In genomic region chr17:84510961-84511639, GRCm38 (mm10) we compare ENCODE assay signal across 8 mouse cellular contexts. TPM values are rescaled to one million over a fixed set of nuclear protein-coding genes. Genes with fewer than 3 reads are reported as not detected.
A peak's percentile ranks its signal among the peaks of the same experiment; 100 is the strongest.
DNase-seq lines count a peak whose midpoint lies in the region; ATAC-seq and TF ChIP-seq lines count a peak whose summit lies in the region.

No protein-coding gene starts in this region.

- H3K4me1 ChIP-seq in kidney, embryonic 14.5 days (ENCODE audit: control insufficient read depth, insufficient read depth, low read length) = peaks cover 6% of the 10 kb centered on the region; the same call in 1 of the 2 replicates
- H3K4me1 ChIP-seq in brown adipose tissue, adult 24 weeks (ENCODE audit: control insufficient read depth, insufficient read depth, insufficient read length, low read length) = peaks cover 3% of the 10 kb centered on the region; the same call in 1 of the 2 replicates
- peaks cover 10% of the 10 kb centered on the region; the same call in 1 of the 2 replicates for H3K4me1 ChIP-seq in hindbrain, postnatal 0 days (ENCODE audit: insufficient read depth, low read length)
- H3K4me1 ChIP-seq in midbrain, embryonic 14.5 days (ENCODE audit: control insufficient read depth, insufficient read depth, low read length) = peaks cover 14% of the 10 kb centered on the region

- 21% methylated on average over 11 of the region's 11 CpGs for WGBS in kidney, embryonic 14.5 days
- WGBS in hindbrain, postnatal 0 days = 28% methylated on average over 11 of the region's 11 CpGs
- WGBS in midbrain, embryonic 14.5 days = 31% methylated on average over 11 of the region's 11 CpGs

- no peak for TF ChIP-seq CTCF in hindbrain, postnatal 0 days (IDR thresholded peaks at IDR 0.05; ENCODE audit: low read depth)

- no peaks in the 10 kb centered on the region for H3K27me3 ChIP-seq in kidney, embryonic 14.5 days (ENCODE audit: control insufficient read depth, insufficient read depth, low read length)
- no peaks in the 10 kb centered on the region for H3K27me3 ChIP-seq in hindbrain, postnatal 0 days (ENCODE audit: insufficient read depth, low read length)
- no peaks in the 10 kb centered on the region for H3K27me3 ChIP-seq in midbrain, embryonic 14.5 days (ENCODE audit: control insufficient read depth, insufficient read depth, low read length)

- H3K4me2 ChIP-seq in kidney, embryonic 14.5 days (replicated peaks; ENCODE audit: low read depth, low read length) = peak overlapping the region; percentile 85
- H3K4me2 ChIP-seq in hindbrain, postnatal 0 days (ENCODE audit: low read depth, low read length) = peak overlapping the region; percentile 78
- H3K4me2 ChIP-seq in midbrain, embryonic 14.5 days (ENCODE audit: low read length) = peak overlapping the region; percentile 92

- no peak for DNase-seq in kidney, postnatal 25 days
- DNase-seq in hindbrain, postnatal 0 days (ENCODE audit: low spot score) = no peak
- no peak for DNase-seq in midbrain, embryonic 14.5 days
- DNase-seq in T-cell, adult 2 months (ENCODE audit: low spot score) = no peak
- no peak for DNase-seq in cerebellum, postnatal 4 days (ENCODE audit: low spot score in 2 of 2)
- no peak for DNase-seq in layer of hippocampus, postnatal 25 days (ENCODE audit: extremely low spot score in 1 of 2, low spot score in 1 of 2)

- ATAC-seq in kidney, embryonic 14.5 days (ENCODE audit: low FRiP score, low TSS enrichment) = no peak; the same call in 1 of the 2 replicates
- ATAC-seq in hindbrain, postnatal 0 days = no peak
- no peak; the same call in 1 of the 2 replicates for ATAC-seq in midbrain, embryonic 14.5 days (ENCODE audit: low FRiP score, low TSS enrichment)

- peak overlapping the region; percentile 89 for H3K9ac ChIP-seq in kidney, embryonic 14.5 days (ENCODE audit: low read depth, low read length)
- H3K9ac ChIP-seq in hindbrain, postnatal 0 days (replicated peaks; ENCODE audit: low read length) = peak overlapping the region; percentile 70
- no peak overlapping the region for H3K9ac ChIP-seq in midbrain, embryonic 14.5 days (replicated peaks; ENCODE audit: low read length)

- peak overlapping the region; percentile 84 for H3K4me3 ChIP-seq in kidney, embryonic 14.5 days (ENCODE audit: low read length)
- peak overlapping the region; percentile 59; the same call in 1 of the 2 replicates for H3K4me3 ChIP-seq in brown adipose tissue, adult 24 weeks (ENCODE audit: insufficient read depth, low read depth, low read length)
- peak overlapping the region; percentile 78 for H3K4me3 ChIP-seq in hindbrain, postnatal 0 days (ENCODE audit: low read length)
- peak overlapping the region; percentile 74 for H3K4me3 ChIP-seq in midbrain, embryonic 14.5 days (replicated peaks; ENCODE audit: low read depth, low read length)

- no peaks in the 10 kb centered on the region for H3K9me3 ChIP-seq in kidney, embryonic 14.5 days (ENCODE audit: control insufficient read depth, low read length)
- no peaks in the 10 kb centered on the region for H3K9me3 ChIP-seq in hindbrain, postnatal 0 days (ENCODE audit: low read length)
- H3K9me3 ChIP-seq in midbrain, embryonic 14.5 days (ENCODE audit: control insufficient read depth, low read length) = no peaks in the 10 kb centered on the region

- H3K36me3 ChIP-seq in kidney, embryonic 14.5 days (ENCODE audit: control insufficient read depth, insufficient read depth, low read length) = no peaks in the 10 kb centered on the region
- no peaks in the 10 kb centered on the region for H3K36me3 ChIP-seq in hindbrain, postnatal 0 days (ENCODE audit: insufficient read depth, low read length)
- no peaks in the 10 kb centered on the region for H3K36me3 ChIP-seq in midbrain, embryonic 14.5 days (ENCODE audit: control insufficient read depth, insufficient read depth, low read length)

- peak overlapping the region; percentile 92 for H3K27ac ChIP-seq in kidney, embryonic 14.5 days (ENCODE audit: low read depth, low read length)
- no peak overlapping the region for H3K27ac ChIP-seq in brown adipose tissue, adult 24 weeks (replicated peaks; ENCODE audit: low read depth, low read length)
- peak overlapping the region; percentile 32; the same call in 1 of the 2 replicates for H3K27ac ChIP-seq in hindbrain, postnatal 0 days
- H3K27ac ChIP-seq in midbrain, embryonic 14.5 days (replicated peaks; ENCODE audit: low read depth, low read length) = no peak overlapping the region

RNA-seq across cellular contexts. Expression of gene Plekhh2, which starts 0.6 kb away (rescaled TPM):
- polyA plus RNA-seq in kidney, embryonic 14.5 days (2014; fragmentation: Nextera tagmentation; extraction: Ambion mirVana) = 10.3 and 13.9 TPM in 2 replicates
- 0.42 and 0.67 TPM in 2 replicates for polyA plus RNA-seq in brown adipose tissue, adult 24 weeks (2012; ENCODE audit: insufficient read depth, insufficient read length, missing spikeins)
- total RNA-seq in hindbrain, postnatal 0 days (2014; rRNA removed) = 2.6 and 3.7 TPM in 2 replicates
- polyA plus RNA-seq in hindbrain, postnatal 0 days (2015; fragmentation: Nextera tagmentation; extraction: Ambion mirVana) = 1.3 and 1.6 TPM in 2 replicates
- 1.8 and 3.4 TPM in 2 replicates for polyA plus RNA-seq in midbrain, embryonic 14.5 days (2014; fragmentation: Nextera tagmentation; extraction: Ambion mirVana)
- 1 to 10 TPM; 3.7 to 5.9 TPM for total RNA-seq in layer of hippocampus, postnatal 25 days (2021)

RNA-seq across cellular contexts. Expression of gene Thada, which starts 45.1 kb away (rescaled TPM):
- 8.5 and 15.8 TPM in 2 replicates for polyA plus RNA-seq in kidney, embryonic 14.5 days (2014; fragmentation: Nextera tagmentation; extraction: Ambion mirVana)
- polyA plus RNA-seq in brown adipose tissue, adult 24 weeks (2012; ENCODE audit: insufficient read depth, insufficient read length, missing spikeins) = 3.4 and 4.7 TPM in 2 replicates
- total RNA-seq in hindbrain, postnatal 0 days (2014; rRNA removed) = 11.4 and 15.7 TPM in 2 replicates
- 3.2 and 3.3 TPM in 2 replicates for polyA plus RNA-seq in hindbrain, postnatal 0 days (2015; fragmentation: Nextera tagmentation; extraction: Ambion mirVana)
- 7.0 and 9.5 TPM in 2 replicates for polyA plus RNA-seq in midbrain, embryonic 14.5 days (2014; fragmentation: Nextera tagmentation; extraction: Ambion mirVana)
- total RNA-seq in layer of hippocampus, postnatal 25 days (2021) = 10 to 100 TPM; 12.2 to 15.7 TPM

Comparison
In these comparisons a context has a peak if more than half of its experiments do, and no peak if none do; other contexts are left out.
1. H3K27ac ChIP-seq: peak in kidney, embryonic 14.5 days (single experiment) and hindbrain, postnatal 0 days (single experiment); none in brown adipose tissue, adult 24 weeks (single experiment) and midbrain, embryonic 14.5 days (single experiment).
2. Peak in every context shown above with its lines, with median percentiles within 50 percentile points of each other: H3K4me2 ChIP-seq and H3K4me3 ChIP-seq.